Comparison of ENCODE assay signal across 18 mouse cellular contexts in the genomic region with DNA sequence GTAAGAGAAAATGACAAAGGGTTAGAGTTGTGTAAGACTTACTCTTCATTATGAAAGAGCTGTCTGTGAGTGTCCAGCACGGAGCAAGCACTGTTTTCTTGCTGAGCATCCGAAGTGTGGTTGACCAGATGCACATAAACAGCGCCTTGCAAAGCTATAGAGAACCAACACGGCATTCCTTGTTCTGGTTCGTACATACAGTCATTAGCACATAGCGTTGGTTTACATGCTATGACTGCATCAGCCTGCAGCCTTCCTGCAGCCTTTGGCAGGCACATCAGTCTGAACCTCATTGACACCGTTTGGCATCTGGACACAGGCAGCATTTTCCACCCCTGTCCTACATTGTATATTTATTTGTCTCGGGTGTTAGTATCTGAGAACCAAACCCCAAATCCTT.
"Had no signal": no experiment of that assay in that cellular context is flagged by ENCODE, and none has a peak within 500 bp of the region (broad histone marks: within the 10 kb centered on the region; RNA-seq: fewer than 3 reads in every experiment).

No protein-coding gene starts in this region.

- H3K27me3 ChIP-seq: liver, embryonic 12.5 days; neural tube, embryonic 13.5 days; neural tube, embryonic 15.5 days had no signal

- ATAC-seq: liver, embryonic 12.5 days; midbrain, embryonic 16.5 days had no signal

- H3K9me3 ChIP-seq: liver, embryonic 12.5 days; midbrain, embryonic 12.5 days; neural tube, embryonic 13.5 days; neural tube, embryonic 15.5 days had no signal

- H3K4me3 ChIP-seq: liver, embryonic 12.5 days; midbrain, embryonic 10.5 days; midbrain, embryonic 12.5 days; myocyte; neural tube, embryonic 13.5 days; neural tube, embryonic 15.5 days had no signal

- H3K9ac ChIP-seq: liver, embryonic 12.5 days; liver, embryonic 14.5 days; midbrain, embryonic 12.5 days; neural tube, embryonic 13.5 days; neural tube, embryonic 15.5 days had no signal

- H3K27ac ChIP-seq: liver, embryonic 12.5 days; liver, embryonic 14.5 days; midbrain, embryonic 10.5 days; midbrain, embryonic 12.5 days; neural tube, embryonic 13.5 days; neural tube, embryonic 15.5 days had no signal

- H3K4me1 ChIP-seq: midbrain, embryonic 12.5 days had no signal

- DNase-seq: lung, adult 18-20 months; midbrain, embryonic 14.5 days; retina, postnatal 1 day; right cerebral cortex, adult 18-20 months; right cerebral cortex, postnatal 25 days; right cerebral cortex, postnatal 4 days; spleen, adult 18-20 months; thymus, adult 18-20 months; thymus, postnatal 14 days; thymus, postnatal 36 days had no signal

- H3K4me2 ChIP-seq: liver, embryonic 12.5 days; midbrain, embryonic 12.5 days; neural tube, embryonic 13.5 days; neural tube, embryonic 15.5 days had no signal

- H3K36me3 ChIP-seq: liver, embryonic 12.5 days; midbrain, embryonic 12.5 days; neural tube, embryonic 13.5 days; neural tube, embryonic 15.5 days had no signal
